Mouse (Mus musculus) limb, embryonic 14.5 days (tissue): ENCODE measurements at regions not wholly inside any gene's neighbourhood (a gene's known extent, or its start where the extent isn't known, plus 50 kb on each side); places are given as distances from the start of the nearest gene placed in this dataset.

Source experiments
- ATAC-seq: fragments of 200-750 bp; cut with Nextera tagmentation; 2 replicates; pipeline ENCODE4 v1.8.0; 2017; ENCODE audit warnings: low read depth, moderate number of reproducible peaks, moderate TSS enrichment; ENCODE audit not compliant: low FRiP score
- DNase-seq: peaks from one replicate; pipeline ENCODE4 v3.0.0-alpha.2; 2015; ENCODE audit warnings: low spot score
- H3K27ac ChIP-seq: fragments of 300-500 bp; sonication (generic); replicated peaks from 2 replicates; pipeline ENCODE4 v1.5.1; 2014; ENCODE audit warnings: low read depth, mild to moderate bottlenecking, low read length, moderate library complexity, mixed read lengths
- H3K27me3 ChIP-seq: fragments of 300-500 bp; sonication (generic); 2 replicates; pipeline ENCODE4 v1.6.1; 2014; ENCODE audit warnings: low read length, mixed read lengths; ENCODE audit not compliant: control insufficient read depth, insufficient read depth
- H3K36me3 ChIP-seq: fragments of 300-500 bp; sonication (generic); 2 replicates; pipeline ENCODE4 v1.6.1; 2014; ENCODE audit warnings: mild to moderate bottlenecking, low read length, moderate library complexity, mixed read lengths; ENCODE audit not compliant: control insufficient read depth, insufficient read depth
- H3K4me1 ChIP-seq: fragments of 300-500 bp; sonication (generic); 2 replicates; pipeline ENCODE4 v1.6.1; 2014; ENCODE audit warnings: antibody characterized with exemption, low read length, mixed read lengths; ENCODE audit not compliant: control insufficient read depth, insufficient read depth
- H3K4me2 ChIP-seq: fragments of 300-500 bp; sonication (generic); replicated peaks from 2 replicates; pipeline ENCODE4 v1.6.1; 2014; ENCODE audit warnings: low read depth, mild to moderate bottlenecking, low read length, moderate library complexity; ENCODE audit not compliant: severe bottlenecking
- H3K4me3 ChIP-seq: fragments of 300-500 bp; sonication (generic); replicated peaks from 2 replicates; pipeline ENCODE4 v1.5.1; 2014; ENCODE audit warnings: low read length
- H3K9ac ChIP-seq: fragments of 300-500 bp; sonication (generic); 2 replicates; pipeline ENCODE4 v1.6.1; 2014; ENCODE audit warnings: mild to moderate bottlenecking, low read depth, low read length, moderate library complexity; ENCODE audit not compliant: severe bottlenecking
- H3K9me3 ChIP-seq: fragments of 300-500 bp; sonication (generic); 2 replicates; pipeline ENCODE4 v1.6.1; 2016; ENCODE audit warnings: low read length; ENCODE audit not compliant: control insufficient read depth
- POLR2A ChIP-seq: fragments of 200-500 bp; IDR thresholded peaks from 2 replicates; pipeline ENCODE4 v1.8.0; 2012; ENCODE audit warnings: inconsistent platforms, mild to moderate bottlenecking, moderate library complexity, borderline replicate concordance; ENCODE audit not compliant: insufficient read depth, insufficient read length; ENCODE audit errors: extremely low read depth
- WGBS: fragments of 180-500 bp; shearing (Covaris S2); extraction: QIAGEN DNeasy Blood & Tissue Kit; methylation state at CpG from one replicate; pipeline ENCODE4 v1.1.7; 2014; 5-methylcytosine and 5-hydroxymethylcytosine counted together

- DNase-seq = no peak
- Histone ChIP-seq H3K27me3 (no peaks in the 10 kb centered on the region), H3K4me2 (no peak overlapping the region), H3K4me1 (no peaks in the 10 kb centered on the region), H3K9ac (no peak overlapping the region), H3K36me3 (no peaks in the 10 kb centered on the region), H3K9me3 (no peaks in the 10 kb centered on the region), H3K27ac (no peak overlapping the region), H3K4me3 (no peak overlapping the region)
- no peak for TF ChIP-seq POLR2A
- no peak for ATAC-seq
- 89% methylated on average over 16 of the region's 16 CpGs for WGBS
Measured at GRCm38 (mm10) chr7:111301791-111302488, 219.1 kb upstream of the Eif4g2 start.

GRCm38 (mm10) chr7:111297174-111297902 is 214.5 kb upstream of the Eif4g2 start:
- Histone ChIP-seq H3K27me3 (no peaks in the 10 kb centered on the region), H3K9ac (no peak overlapping the region), H3K36me3 (no peaks in the 10 kb centered on the region), H3K4me3 (no peak overlapping the region), H3K4me1 (no peaks in the 10 kb centered on the region), H3K4me2 (no peak overlapping the region), H3K9me3 (no peaks in the 10 kb centered on the region), H3K27ac (no peak overlapping the region)
- TF ChIP-seq POLR2A = no peak
- no peak for DNase-seq
- WGBS = 73% methylated on average over 9 of the region's 9 CpGs
- ATAC-seq = no peak

GRCm38 (mm10) chr7:111283411-111283955 is 200.7 kb upstream of the Eif4g2 start:
- H3K4me3 ChIP-seq = no peak overlapping the region
- no peaks in the 10 kb centered on the region for H3K27me3 ChIP-seq
- H3K36me3 ChIP-seq = no peaks in the 10 kb centered on the region
- 47% methylated on average over 13 of the region's 13 CpGs for WGBS
- H3K9me3 ChIP-seq = no peaks in the 10 kb centered on the region
- no peaks in the 10 kb centered on the region for H3K4me1 ChIP-seq
- TF ChIP-seq POLR2A = no peak
- H3K27ac ChIP-seq = no peak overlapping the region
- H3K4me2 ChIP-seq = no peak overlapping the region
- H3K9ac ChIP-seq = no peak overlapping the region
- ATAC-seq (peak; percentile 72; the same call in 1 of the 2 replicates), DNase-seq (no peak)

- Histone ChIP-seq H3K27me3 (no peaks in the 10 kb centered on the region), H3K4me2 (no peak overlapping the region), H3K27ac (no peak overlapping the region), H3K36me3 (no peaks in the 10 kb centered on the region), H3K4me3 (no peak overlapping the region), H3K9ac (no peak overlapping the region), H3K4me1 (no peaks in the 10 kb centered on the region), H3K9me3 (no peaks in the 10 kb centered on the region)
- DNase-seq (no peak), ATAC-seq (no peak)
- TF ChIP-seq POLR2A = no peak
- 37% methylated on average over 8 of the region's 8 CpGs for WGBS
Measured at GRCm38 (mm10) chr7:111282314-111282713, 199.5 kb upstream of the Eif4g2 start.

GRCm38 (mm10) chr7:111277703-111278102 is 194.9 kb upstream of the Eif4g2 start:
- 92% methylated on average over 3 of the region's 3 CpGs for WGBS

More at GRCm38 (mm10) chr7:111277703-111278102, 194.9 kb upstream of the Eif4g2 start:
- no peaks in the 10 kb centered on the region for H3K4me1 ChIP-seq
- no peaks in the 10 kb centered on the region for H3K9me3 ChIP-seq
- H3K36me3 ChIP-seq = no peaks in the 10 kb centered on the region
- H3K4me2 ChIP-seq = no peak overlapping the region
- H3K27me3 ChIP-seq = no peaks in the 10 kb centered on the region
- H3K27ac ChIP-seq = no peak overlapping the region
- no peak overlapping the region for H3K9ac ChIP-seq
- H3K4me3 ChIP-seq = no peak overlapping the region
- no peak for ATAC-seq
- TF ChIP-seq POLR2A = no peak
- no peak for DNase-seq
